Mouse (Mus musculus): ENCODE data around the gene Vmn1r198. TPM values are rescaled to one million over a fixed set of nuclear protein-coding genes. Genes with fewer than 3 reads are reported as not detected.
"Not testable (repeated sequence)": the region's sequence is repeated elsewhere in the genome, so short reads cannot be mapped to it uniquely, and the experiment has no call there.

Gene Vmn1r198
- total RNA-seq (2014; fragmentation: Nextera tagmentation) (not detected in 2 replicates), total RNA-seq (2017) (not detected in 2 replicates)

- no peak for ATAC-seq (replicated peaks; ENCODE audit: poor library complexity, severe bottlenecking)
These were observed at the start of gene Vmn1r198 for GRCm38 (mm10) chr13:22350064-22350463. Gene Vmn1r198, plus strand, starts transcription at chr13:22350364.

GRCm38 (mm10) chr13:22308075-22308474 lies 42.1 kb upstream of the Vmn1r198 start:
- ATAC-seq (replicated peaks; ENCODE audit: poor library complexity, severe bottlenecking) = not testable (repeated sequence)

DNA sequence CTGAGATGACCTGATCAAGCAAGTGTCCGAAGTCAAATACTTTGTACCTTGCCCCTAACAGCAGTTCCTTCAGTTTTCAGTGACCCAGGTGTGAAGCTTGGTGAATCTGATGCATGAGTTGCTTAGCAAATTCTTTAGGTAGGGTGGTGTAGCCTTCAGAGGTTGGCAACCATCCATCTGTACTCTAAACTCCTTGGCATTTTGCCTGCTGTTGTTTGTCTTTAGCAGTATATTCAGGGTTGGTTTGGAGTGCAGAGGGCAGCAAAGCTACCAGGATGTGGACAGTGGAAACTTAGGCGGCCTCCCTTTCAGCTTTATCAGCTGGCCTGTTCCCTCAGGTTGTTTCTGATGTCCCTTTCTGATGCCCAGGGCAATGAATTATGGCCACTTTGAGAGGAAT lies 34.8 kb upstream of the Vmn1r198 start:
- ATAC-seq (replicated peaks; ENCODE audit: poor library complexity, severe bottlenecking) = no peak

DNA sequence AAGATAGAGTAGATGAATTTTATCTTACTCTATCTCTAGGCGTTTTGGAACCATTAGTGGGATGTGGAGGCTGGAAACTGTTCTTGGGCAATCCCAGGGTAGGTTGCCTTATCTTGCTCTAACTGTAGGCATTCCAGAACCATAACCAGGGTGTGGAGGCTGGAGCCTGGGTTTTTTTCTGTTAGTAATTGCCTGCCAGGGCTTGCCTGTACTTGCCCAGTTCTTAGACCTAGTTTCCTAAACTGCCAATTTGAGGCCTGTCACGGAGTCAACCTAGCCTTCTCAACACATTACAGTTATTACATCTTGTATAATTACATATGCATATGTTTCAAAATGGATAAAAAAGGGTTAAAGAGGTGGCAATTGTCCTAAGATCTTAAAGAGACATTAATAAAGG lies 32.8 kb upstream of the Vmn1r198 start:
- ATAC-seq (replicated peaks; ENCODE audit: poor library complexity, severe bottlenecking) = no peak

DNA sequence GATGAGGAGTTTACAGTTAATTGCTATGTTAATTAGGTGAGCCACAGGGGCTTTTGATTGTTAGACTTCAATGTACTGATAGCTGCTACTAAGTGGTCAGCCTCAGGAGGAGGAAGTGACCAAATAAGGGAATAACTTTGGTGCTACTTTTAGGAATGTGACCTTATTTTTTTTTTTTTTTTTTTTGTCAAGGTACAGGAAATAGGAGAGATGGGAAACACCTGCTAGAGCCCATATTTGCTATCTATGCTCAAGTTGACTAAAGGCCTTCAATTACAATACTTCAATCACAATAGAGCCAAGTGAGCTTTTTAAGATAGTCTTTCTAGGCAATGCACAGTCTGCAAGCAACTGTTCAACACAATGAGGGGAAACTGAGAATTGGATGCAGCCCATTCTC lies 30.1 kb upstream of the Vmn1r198 start:
- ATAC-seq (replicated peaks; ENCODE audit: poor library complexity, severe bottlenecking) = no peak

DNA sequence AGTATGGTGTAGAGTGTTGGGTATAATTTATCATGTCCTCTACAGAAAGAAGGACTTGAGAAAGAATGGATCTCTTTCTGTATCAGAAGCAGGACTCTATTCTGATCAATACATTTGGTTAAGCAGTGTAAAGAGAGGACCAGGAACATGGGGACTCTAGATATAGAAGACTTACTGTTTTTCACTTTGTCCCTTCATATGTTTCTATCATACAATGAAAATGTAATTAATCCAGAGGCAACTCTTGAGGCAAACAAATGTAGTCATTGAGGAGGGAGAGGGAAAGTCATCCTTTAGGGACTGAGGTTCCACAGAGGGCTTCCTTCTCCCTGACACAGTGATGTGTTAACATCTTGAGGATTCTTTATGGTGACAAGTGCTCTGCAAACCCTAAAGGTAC lies 25.9 kb upstream of the Vmn1r198 start, which contains the start of gene Vmn1r197:
Gene Vmn1r197, plus strand, starts transcription at position 301 of the 400 bp plus-strand sequence.
- ATAC-seq (replicated peaks; ENCODE audit: poor library complexity, severe bottlenecking) = no peak

DNA sequence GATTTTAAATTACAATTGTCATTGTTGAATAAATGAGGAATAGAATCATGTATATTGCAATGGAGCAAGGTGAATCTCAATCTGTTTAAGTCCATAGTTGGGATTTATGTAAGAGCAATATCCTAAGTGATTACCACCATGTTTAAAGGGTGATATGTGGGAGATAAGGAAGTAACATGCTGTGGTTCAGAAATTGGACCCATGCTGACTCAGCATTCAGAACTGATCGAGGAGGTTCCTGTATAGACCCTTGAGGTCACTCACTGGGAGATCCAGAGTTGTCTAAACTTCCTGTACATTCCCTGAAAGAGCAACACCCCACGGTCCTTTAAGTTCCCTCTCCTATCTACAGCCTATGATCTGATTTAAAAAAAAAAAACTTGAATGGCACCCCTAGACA lies 16.9 kb upstream of the Vmn1r198 start:
- ATAC-seq (replicated peaks; ENCODE audit: poor library complexity, severe bottlenecking) = no peak

DNA sequence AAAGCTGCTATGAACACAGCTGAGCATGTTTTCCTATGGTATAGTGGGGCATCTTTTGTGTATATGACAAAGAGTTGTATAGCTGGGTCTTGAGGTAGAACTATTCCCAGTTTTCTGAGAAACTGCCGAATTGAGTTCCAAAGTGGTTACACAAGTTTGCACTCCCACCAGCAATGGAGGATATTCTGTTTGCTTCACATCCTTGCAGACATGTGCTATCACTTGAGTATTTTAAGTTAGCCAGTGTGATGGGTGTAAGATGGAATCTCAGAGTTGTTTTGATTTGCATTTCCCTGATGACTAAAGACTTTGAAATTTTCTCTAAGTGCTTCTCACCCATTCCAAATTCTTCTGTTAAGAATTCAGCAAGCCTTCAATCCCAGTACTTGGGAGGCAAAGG lies 14.6 kb upstream of the Vmn1r198 start:
- no peak for ATAC-seq (replicated peaks; ENCODE audit: poor library complexity, severe bottlenecking)

DNA sequence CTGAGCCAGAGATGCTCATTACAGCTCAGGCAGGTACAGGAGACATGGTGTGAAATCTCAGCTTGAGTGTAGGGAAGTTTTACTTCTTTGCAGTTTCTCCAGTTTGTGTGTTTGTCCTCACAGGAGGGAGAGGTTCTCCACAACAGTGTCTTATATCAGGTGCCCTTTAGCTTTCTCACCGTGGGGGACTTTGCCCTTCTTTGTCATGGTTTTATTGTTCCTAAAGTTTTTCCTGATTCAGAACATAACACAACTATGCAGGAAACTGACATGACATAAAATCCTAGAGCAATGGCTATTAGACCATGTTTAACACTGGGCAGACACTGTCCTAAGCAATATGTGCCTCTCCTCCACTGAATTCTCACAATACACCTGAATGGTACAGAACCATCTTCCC lies 649 bp downstream of the Vmn1r198 start:
- no peak for ATAC-seq (replicated peaks; ENCODE audit: poor library complexity, severe bottlenecking)

GRCm38 (mm10) chr13:22379518-22379917 lies 29.4 kb downstream of the Vmn1r198 start, which contains the start of gene Vmn1r199:
Gene Vmn1r199, plus strand, starts transcription at chr13:22379818.
- no peak for ATAC-seq (replicated peaks; ENCODE audit: poor library complexity, severe bottlenecking)

- ATAC-seq (replicated peaks; ENCODE audit: poor library complexity, severe bottlenecking) = not testable (repeated sequence)
These were observed 31.0 kb downstream of the Vmn1r198 start for GRCm38 (mm10) chr13:22381128-22381527.

- no peak for ATAC-seq (replicated peaks; ENCODE audit: poor library complexity, severe bottlenecking)
These were observed 33.2 kb downstream of the Vmn1r198 start for GRCm38 (mm10) chr13:22383401-22383800.

GRCm38 (mm10) chr13:22387050-22387449 lies 36.9 kb downstream of the Vmn1r198 start:
- no peak for ATAC-seq (replicated peaks; ENCODE audit: poor library complexity, severe bottlenecking)

GRCm38 (mm10) chr13:22390073-22390472 lies 39.9 kb downstream of the Vmn1r198 start, which contains the start of gene Vmn1r200:
Gene Vmn1r200, plus strand, starts transcription at chr13:22390373.
- ATAC-seq (replicated peaks; ENCODE audit: poor library complexity, severe bottlenecking) = no peak

DNA sequence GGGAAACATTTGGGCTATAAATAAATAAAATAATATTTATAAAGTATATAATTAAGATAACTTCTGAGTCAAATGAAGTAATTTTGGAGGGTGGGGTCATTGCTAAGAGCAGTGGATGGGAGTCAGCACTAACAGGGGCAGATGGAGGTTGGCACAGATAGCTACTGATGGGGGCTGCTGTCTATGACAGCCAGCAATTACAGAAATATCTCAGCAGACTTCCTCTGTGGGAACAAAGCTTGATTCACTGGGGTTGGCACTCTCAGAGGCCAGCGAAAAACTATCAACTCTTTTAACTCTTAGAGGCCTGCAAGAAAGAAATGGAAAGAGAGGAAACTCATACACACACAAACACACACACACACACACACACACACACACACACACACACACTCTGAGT lies 52.8 kb downstream of the Vmn1r198 start:
- ATAC-seq (replicated peaks; ENCODE audit: poor library complexity, severe bottlenecking) = no peak

Other genes starting within 250 kb of the Vmn1r198 start
- not detected in 2 replicates for gene Vmn1r189, start 244.5 kb upstream of the Vmn1r198 start, total RNA-seq (2014; fragmentation: Nextera tagmentation)
- not detected in 2 replicates for gene Vmn1r189, start 244.5 kb upstream of the Vmn1r198 start, total RNA-seq (2017)
- not detected in 2 replicates for gene Vmn1r191, start 166.4 kb upstream of the Vmn1r198 start, total RNA-seq (2014; fragmentation: Nextera tagmentation)
- gene Vmn1r191, start 166.4 kb upstream of the Vmn1r198 start, total RNA-seq (2017) = not detected in 2 replicates
- gene Vmn1r192, start 159.2 kb upstream of the Vmn1r198 start, total RNA-seq (2014; fragmentation: Nextera tagmentation) = not detected in 2 replicates
- not detected in 2 replicates for gene Vmn1r192, start 159.2 kb upstream of the Vmn1r198 start, total RNA-seq (2017)
- not detected in 2 replicates for gene Vmn1r193, start 127.2 kb upstream of the Vmn1r198 start, total RNA-seq (2014; fragmentation: Nextera tagmentation)
- gene Vmn1r193, start 127.2 kb upstream of the Vmn1r198 start, total RNA-seq (2017) = not detected in 2 replicates
- gene Vmn1r194, start 106.1 kb upstream of the Vmn1r198 start, total RNA-seq (2014; fragmentation: Nextera tagmentation) = not detected in 2 replicates
- gene Vmn1r194, start 106.1 kb upstream of the Vmn1r198 start, total RNA-seq (2017) = not detected in 2 replicates
- not detected in 2 replicates for gene Vmn1r195, start 79.8 kb upstream of the Vmn1r198 start, total RNA-seq (2014; fragmentation: Nextera tagmentation)
- gene Vmn1r195, start 79.8 kb upstream of the Vmn1r198 start, total RNA-seq (2017) = not detected in 2 replicates
- not detected in 2 replicates for gene Vmn1r196, start 60.4 kb upstream of the Vmn1r198 start, total RNA-seq (2014; fragmentation: Nextera tagmentation)
- not detected in 2 replicates for gene Vmn1r196, start 60.4 kb upstream of the Vmn1r198 start, total RNA-seq (2017)
- gene Vmn1r197, start 25.8 kb upstream of the Vmn1r198 start, total RNA-seq (2014; fragmentation: Nextera tagmentation) = not detected in 2 replicates
- gene Vmn1r197, start 25.8 kb upstream of the Vmn1r198 start, total RNA-seq (2017) = not detected in 2 replicates
- gene Vmn1r199, start 29.5 kb downstream of the Vmn1r198 start, total RNA-seq (2014; fragmentation: Nextera tagmentation) = not detected in 2 replicates
- gene Vmn1r199, start 29.5 kb downstream of the Vmn1r198 start, total RNA-seq (2017) = 0.17 TPM in 1 of 2 replicates, not detected in the other
- not detected in 2 replicates for gene Vmn1r200, start 40.0 kb downstream of the Vmn1r198 start, total RNA-seq (2014; fragmentation: Nextera tagmentation)
- not detected in 2 replicates for gene Vmn1r200, start 40.0 kb downstream of the Vmn1r198 start, total RNA-seq (2017)
- not detected in 2 replicates for gene Vmn1r201, start 121.6 kb downstream of the Vmn1r198 start, total RNA-seq (2014; fragmentation: Nextera tagmentation)
- not detected in 2 replicates for gene Vmn1r201, start 121.6 kb downstream of the Vmn1r198 start, total RNA-seq (2017)
- not detected in 2 replicates for gene Vmn1r202, start 155.0 kb downstream of the Vmn1r198 start, total RNA-seq (2014; fragmentation: Nextera tagmentation)
- gene Vmn1r202, start 155.0 kb downstream of the Vmn1r198 start, total RNA-seq (2017) = not detected in 2 replicates
- not detected in 2 replicates for gene Vmn1r203, start 167.8 kb downstream of the Vmn1r198 start, total RNA-seq (2014; fragmentation: Nextera tagmentation)
- not detected in 2 replicates for gene Vmn1r203, start 167.8 kb downstream of the Vmn1r198 start, total RNA-seq (2017)
- not detected in 2 replicates for gene Vmn1r204, start 202.8 kb downstream of the Vmn1r198 start, total RNA-seq (2014; fragmentation: Nextera tagmentation)
- not detected in 2 replicates for gene Vmn1r204, start 202.8 kb downstream of the Vmn1r198 start, total RNA-seq (2017)
- gene Vmn1r205, start 242.6 kb downstream of the Vmn1r198 start, total RNA-seq (2014; fragmentation: Nextera tagmentation) = not detected in 2 replicates
- not detected in 2 replicates for gene Vmn1r205, start 242.6 kb downstream of the Vmn1r198 start, total RNA-seq (2017)

Measured in granulocyte monocyte progenitor cell, adult 5-6 weeks (primary cell).